Mouse (Mus musculus): ENCODE data around the gene Tmem203. TPM values are rescaled to one million over a fixed set of nuclear protein-coding genes. Genes with fewer than 3 reads are reported as not detected.

Gene Tmem203
- polyA plus RNA-seq, 1 experiment from 2014 or later: 20.6 TPM

GRCm38 (mm10) chr2:25265897-25266656 is 10.8 kb downstream of the Tmem203 start:
- H3K9ac ChIP-seq (replicated peaks): no peak overlapping the region
- ATAC-seq (ENCODE audit: low FRiP score, low read depth): no peak
- H3K4me2 ChIP-seq (replicated peaks): peak overlapping the region; percentile 21; the same call in 1 of the 2 replicates
- peaks cover 16% of the 10 kb centered on the region; the same call in 1 of the 2 replicates for H3K36me3 ChIP-seq
- H3K4me3 ChIP-seq: peak overlapping the region; percentile 4; the same call in 1 of the 2 replicates
- H3K27me3 ChIP-seq: peaks cover 30% of the 10 kb centered on the region
- peaks cover 61% of the 10 kb centered on the region for H3K4me1 ChIP-seq
- H3K9me3 ChIP-seq: no peaks in the 10 kb centered on the region
- no peak overlapping the region for H3K27ac ChIP-seq (replicated peaks)
- 64% methylated on average over 6 of the region's 6 CpGs for WGBS

DNA sequence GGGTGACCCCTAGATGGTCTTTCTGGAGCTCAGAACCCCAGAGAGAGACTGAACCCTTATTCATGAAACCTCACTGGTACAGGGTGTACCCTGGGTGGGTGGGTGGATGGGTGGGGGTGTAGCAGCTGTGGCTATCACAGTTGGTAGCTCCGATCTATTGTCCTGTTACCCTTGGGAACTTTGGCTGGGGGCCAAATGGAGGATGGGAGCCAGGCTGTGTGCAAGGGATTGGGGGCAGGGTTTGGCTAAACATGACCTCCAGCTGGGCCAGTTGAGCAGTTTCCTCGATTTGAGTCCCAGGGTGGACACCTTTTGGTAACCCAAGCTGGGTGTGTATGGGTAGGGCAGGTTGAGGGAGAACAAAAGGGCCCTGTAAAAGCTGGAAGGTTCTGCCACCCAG is 11.5 kb downstream of the Tmem203 start:
- Histone ChIP-seq H3K9ac (replicated peaks) (peak overlapping the region; percentile 31; the same call in 1 of the 2 replicates), H3K9me3 (no peaks in the 10 kb centered on the region), H3K4me2 (replicated peaks) (peak overlapping the region; percentile 21; the same call in 1 of the 2 replicates), H3K36me3 (peaks cover 16% of the 10 kb centered on the region; the same call in 1 of the 2 replicates), H3K27me3 (peaks cover 30% of the 10 kb centered on the region), H3K4me1 (peaks cover 66% of the 10 kb centered on the region), H3K27ac (replicated peaks) (no peak overlapping the region), H3K4me3 (no peak overlapping the region)
- ATAC-seq (ENCODE audit: low FRiP score, low read depth): no peak
- WGBS: 55% methylated on average over 2 of the region's 2 CpGs

DNA sequence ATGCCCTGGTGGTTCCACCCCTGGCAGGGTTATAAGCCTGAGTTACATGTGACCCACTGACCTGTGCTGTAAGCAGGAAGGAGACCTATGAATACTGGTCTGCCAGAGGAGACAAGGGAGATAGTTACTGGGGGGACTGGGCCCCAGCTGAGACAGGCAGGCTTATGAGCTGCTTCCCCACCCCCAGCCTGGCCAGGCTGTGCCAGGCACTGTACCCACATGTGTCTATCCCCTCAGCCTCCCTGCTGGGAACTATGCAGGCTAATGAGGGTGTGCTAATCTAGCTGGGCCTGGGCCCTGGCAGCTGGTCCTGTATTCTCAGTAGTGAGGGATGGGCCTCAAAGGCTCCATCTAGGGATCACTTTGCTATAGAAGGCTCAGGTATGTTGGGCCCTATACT is 12.0 kb downstream of the Tmem203 start:
- Histone ChIP-seq H3K9ac (replicated peaks) (0 out of 2 replicates have a peak overlapping the region, but pooled peaks have one; percentile 31), H3K27me3 (peaks cover 30% of the 10 kb centered on the region), H3K36me3 (peaks cover 16% of the 10 kb centered on the region; the same call in 1 of the 2 replicates), H3K4me3 (no peak overlapping the region), H3K9me3 (no peaks in the 10 kb centered on the region), H3K27ac (replicated peaks) (no peak overlapping the region), H3K4me2 (replicated peaks) (no peak overlapping the region), H3K4me1 (peaks cover 63% of the 10 kb centered on the region)
- ATAC-seq (ENCODE audit: low FRiP score, low read depth): no peak

DNA sequence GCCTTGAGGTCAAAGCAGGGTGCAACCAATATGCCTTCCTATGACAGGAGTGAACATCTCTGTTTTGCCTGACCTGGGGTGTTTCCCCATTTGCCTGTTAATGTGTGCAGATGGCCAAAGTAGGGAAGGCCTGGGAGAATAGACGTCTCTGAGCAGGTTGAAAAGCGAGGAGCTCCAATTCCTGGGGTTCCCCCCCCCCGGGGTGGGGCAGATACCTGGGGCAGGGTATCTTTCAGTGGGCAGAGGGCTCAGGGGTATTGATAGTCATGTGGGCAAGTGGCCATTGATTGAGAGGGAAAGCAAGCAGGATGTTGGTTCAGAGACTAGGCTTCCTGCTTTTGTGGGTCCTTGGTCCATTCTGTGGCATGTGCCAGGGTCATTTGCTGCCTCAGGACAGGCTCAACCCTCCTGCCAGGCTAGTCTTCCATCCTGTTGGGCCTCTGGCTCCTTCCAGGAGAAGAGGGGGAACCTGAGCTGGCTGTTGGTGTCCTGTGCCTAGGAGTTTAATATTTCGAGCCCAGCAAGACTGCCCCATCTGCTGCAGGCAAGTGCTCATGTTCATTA is 12.6 kb downstream of the Tmem203 start:
- Histone ChIP-seq H3K4me1 (peaks cover 62% of the 10 kb centered on the region), H3K9ac (replicated peaks) (no peak overlapping the region)
- 73% methylated on average over 4 of the region's 4 CpGs for WGBS

GRCm38 (mm10) chr2:25271827-25272511 is 16.7 kb downstream of the Tmem203 start, which contains the start of the genes Ssna1 and Anapc2:
TSS of gene Ssna1 (minus strand) at chr2:25272438.
TSS of gene Anapc2 (plus strand) at chr2:25272478.
- peaks cover 54% of the 10 kb centered on the region for H3K36me3 ChIP-seq
- H3K27ac ChIP-seq (replicated peaks): peak within 1 kb of the TSS; percentile 78
- ATAC-seq (ENCODE audit: low FRiP score, low read depth): peak; percentile 97
- H3K9ac ChIP-seq (replicated peaks): peak within 1 kb of the TSS; percentile 84
- no peaks in the 10 kb centered on the region for H3K27me3 ChIP-seq
- peaks cover 33% of the 10 kb centered on the region for H3K4me1 ChIP-seq
- H3K9me3 ChIP-seq: no peaks in the 10 kb centered on the region
- H3K4me2 ChIP-seq (replicated peaks): peak within 1 kb of the TSS; percentile 95
- peak within 1 kb of the TSS; percentile 93 for H3K4me3 ChIP-seq
- under 1% methylated on average over 55 of the region's 55 CpGs for WGBS

More for the DNA sequence above, 12.6 kb downstream of the Tmem203 start:
- Histone ChIP-seq H3K4me2 (replicated peaks) (no peak overlapping the region), H3K4me3 (no peak overlapping the region), H3K36me3 (peaks cover 16% of the 10 kb centered on the region; the same call in 1 of the 2 replicates), H3K27me3 (peaks cover 29% of the 10 kb centered on the region), H3K9me3 (no peaks in the 10 kb centered on the region), H3K27ac (replicated peaks) (no peak overlapping the region)
- no peak for ATAC-seq (ENCODE audit: low FRiP score, low read depth)

DNA sequence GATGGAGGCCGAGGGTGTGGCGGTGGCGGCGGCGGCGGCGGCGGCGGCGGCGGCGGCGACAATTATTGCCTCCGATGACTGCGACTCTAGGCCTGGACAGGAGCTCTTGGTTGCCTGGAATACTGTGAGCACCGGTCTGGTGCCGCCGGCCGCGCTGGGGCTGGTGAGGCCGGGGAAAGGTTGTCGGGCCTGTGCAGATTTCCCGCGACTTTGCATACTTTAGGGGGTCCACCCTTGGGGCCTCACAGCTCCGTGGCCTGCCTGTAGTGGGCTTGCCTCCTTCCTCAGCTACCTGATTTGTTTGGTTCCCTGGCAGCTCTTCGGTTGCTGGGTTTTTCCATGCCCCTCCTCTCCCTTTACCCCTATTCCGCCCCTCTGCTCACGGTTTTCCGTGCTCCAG is 17.3 kb downstream of the Tmem203 start:
- under 1% methylated on average over 28 of the region's 29 CpGs for WGBS
- Histone ChIP-seq H3K9me3 (no peaks in the 10 kb centered on the region), H3K4me1 (peaks cover 29% of the 10 kb centered on the region), H3K4me3 (peak overlapping the region; percentile 93), H3K36me3 (peaks cover 59% of the 10 kb centered on the region), H3K27me3 (no peaks in the 10 kb centered on the region), H3K4me2 (replicated peaks) (peak overlapping the region; percentile 95), H3K27ac (replicated peaks) (peak overlapping the region; percentile 78), H3K9ac (replicated peaks) (peak overlapping the region; percentile 84)
- ATAC-seq (ENCODE audit: low FRiP score, low read depth): peak; percentile 71

GRCm38 (mm10) chr2:25273010-25273409 is 17.8 kb downstream of the Tmem203 start:
- H3K27me3 ChIP-seq: no peaks in the 10 kb centered on the region
- peak overlapping the region; percentile 78; the same call in 1 of the 2 replicates for H3K27ac ChIP-seq (replicated peaks)
- ATAC-seq (ENCODE audit: low FRiP score, low read depth): no peak
- WGBS: 40% methylated on average over 16 of the region's 16 CpGs
- peaks cover 64% of the 10 kb centered on the region for H3K36me3 ChIP-seq
- H3K9ac ChIP-seq (replicated peaks): peak overlapping the region; percentile 84
- H3K4me3 ChIP-seq: peak overlapping the region; percentile 93
- H3K4me1 ChIP-seq: peaks cover 24% of the 10 kb centered on the region
- H3K4me2 ChIP-seq (replicated peaks): peak overlapping the region; percentile 95
- H3K9me3 ChIP-seq: no peaks in the 10 kb centered on the region

GRCm38 (mm10) chr2:25278928-25279882 is 24.0 kb downstream of the Tmem203 start:
- ATAC-seq (ENCODE audit: low FRiP score, low read depth): no peak
- Histone ChIP-seq H3K27me3 (no peaks in the 10 kb centered on the region), H3K4me1 (no peaks in the 10 kb centered on the region), H3K4me2 (replicated peaks) (no peak overlapping the region), H3K27ac (replicated peaks) (no peak overlapping the region), H3K36me3 (peaks cover 98% of the 10 kb centered on the region), H3K9ac (replicated peaks) (no peak overlapping the region), H3K9me3 (no peaks in the 10 kb centered on the region), H3K4me3 (no peak overlapping the region)
- 63% methylated on average over 13 of the region's 13 CpGs for WGBS

DNA sequence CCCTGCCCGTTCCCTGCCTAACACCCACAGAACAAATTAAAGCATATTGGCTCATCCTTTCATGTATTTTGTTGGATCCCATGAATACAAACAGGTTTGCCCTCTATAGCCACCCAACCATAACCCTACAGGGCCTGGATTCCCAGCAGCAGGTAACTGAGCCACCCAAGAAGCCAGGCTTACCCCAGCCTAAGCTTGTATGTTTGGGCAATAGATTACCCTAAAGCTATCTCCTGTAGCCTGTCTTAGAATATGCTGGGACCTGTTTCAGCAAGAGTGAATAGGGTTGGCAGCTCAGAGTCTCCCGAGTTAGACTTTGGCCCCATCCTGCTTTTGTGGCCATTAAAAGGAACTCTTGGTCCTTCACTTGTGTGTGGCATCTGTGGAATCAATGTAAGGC is 30.3 kb downstream of the Tmem203 start:
- peaks cover 28% of the 10 kb centered on the region for H3K27me3 ChIP-seq
- H3K9ac ChIP-seq (replicated peaks): no peak overlapping the region
- no peak overlapping the region for H3K27ac ChIP-seq (replicated peaks)
- H3K36me3 ChIP-seq: peaks cover 58% of the 10 kb centered on the region
- no peak for ATAC-seq (ENCODE audit: low FRiP score, low read depth)
- WGBS: 91% methylated on average over 2 of the region's 2 CpGs
- peaks cover 8% of the 10 kb centered on the region; the same call in 1 of the 2 replicates for H3K4me1 ChIP-seq
- H3K4me3 ChIP-seq: no peak overlapping the region
- no peak overlapping the region for H3K4me2 ChIP-seq (replicated peaks)
- no peaks in the 10 kb centered on the region for H3K9me3 ChIP-seq

DNA sequence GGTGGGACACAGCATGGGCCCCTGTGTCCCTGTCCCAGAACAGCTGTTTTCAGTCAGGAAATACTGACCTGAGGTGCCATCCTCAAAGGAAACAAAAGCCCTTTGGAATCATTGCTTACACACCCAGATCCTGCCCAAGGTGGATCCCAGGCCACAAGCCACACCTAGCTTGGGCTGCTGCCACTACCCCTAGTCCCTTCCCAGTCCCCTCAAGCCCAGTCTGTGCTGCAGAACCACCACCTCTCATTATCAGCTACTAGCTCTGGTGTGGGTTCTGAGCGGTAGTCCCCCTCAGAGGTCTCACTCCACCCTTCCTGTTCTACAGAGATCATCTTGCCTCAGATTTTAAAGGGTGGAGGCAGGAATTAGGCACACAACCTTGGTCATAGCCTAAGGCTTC is 31.1 kb downstream of the Tmem203 start:
- WGBS: 83% methylated on average over 1 of the region's 1 CpGs
- H3K27ac ChIP-seq (replicated peaks): no peak overlapping the region
- no peak overlapping the region for H3K9ac ChIP-seq (replicated peaks)
- peaks cover 36% of the 10 kb centered on the region for H3K27me3 ChIP-seq
- ATAC-seq (ENCODE audit: low FRiP score, low read depth): no peak
- no peak overlapping the region for H3K4me3 ChIP-seq
- H3K4me1 ChIP-seq: peaks cover 8% of the 10 kb centered on the region; the same call in 1 of the 2 replicates
- H3K4me2 ChIP-seq (replicated peaks): no peak overlapping the region
- H3K36me3 ChIP-seq: peaks cover 50% of the 10 kb centered on the region
- no peaks in the 10 kb centered on the region for H3K9me3 ChIP-seq

Measured in midbrain, embryonic 12.5 days (tissue).